Mouse (Mus musculus): ENCODE results near the gene Trcg1.

DNA sequence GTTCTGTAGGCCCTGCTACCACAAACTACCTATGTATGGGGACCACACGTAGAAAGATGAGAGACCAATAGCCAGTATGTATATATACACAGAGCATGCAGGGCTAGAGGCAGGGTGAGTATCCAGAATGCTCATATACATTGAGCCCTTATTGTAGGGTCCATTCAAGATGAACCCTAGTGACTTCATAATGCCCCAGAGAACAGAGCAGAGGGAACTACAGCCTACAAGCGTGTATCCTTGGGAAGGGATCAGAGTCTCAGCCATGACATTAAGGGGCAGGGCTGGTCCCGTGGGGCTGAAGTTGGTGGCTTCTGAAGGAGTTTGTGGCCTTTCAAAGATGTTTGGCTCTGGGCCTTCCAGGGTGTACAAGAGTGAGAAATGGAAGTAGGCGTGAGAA lies 13.7 kb downstream of the Trcg1 start:
- TF ChIP-seq CTCF (IDR thresholded peaks at IDR 0.05; ENCODE audit: extremely low read depth, insufficient read depth, low read length) (no peak), POLR2A (IDR thresholded peaks at IDR 0.05; ENCODE audit: extremely low read depth, insufficient read depth, low read length) (no peak)

Data from cortical plate, adult 2 months (tissue).